Mouse (Mus musculus) B cell, adult 2 months (primary cell): ENCODE measurements around the gene Scarb2.
"Not testable (repeated sequence)": the region's sequence is repeated elsewhere in the genome, so short reads cannot be mapped to it uniquely, and the experiment has no call there.

ENCODE experiments used
- DNase-seq, 2 experiments: peaks; one replicate each; pipeline ENCODE4 v3.0.0; 2022

Gene Scarb2

DNA sequence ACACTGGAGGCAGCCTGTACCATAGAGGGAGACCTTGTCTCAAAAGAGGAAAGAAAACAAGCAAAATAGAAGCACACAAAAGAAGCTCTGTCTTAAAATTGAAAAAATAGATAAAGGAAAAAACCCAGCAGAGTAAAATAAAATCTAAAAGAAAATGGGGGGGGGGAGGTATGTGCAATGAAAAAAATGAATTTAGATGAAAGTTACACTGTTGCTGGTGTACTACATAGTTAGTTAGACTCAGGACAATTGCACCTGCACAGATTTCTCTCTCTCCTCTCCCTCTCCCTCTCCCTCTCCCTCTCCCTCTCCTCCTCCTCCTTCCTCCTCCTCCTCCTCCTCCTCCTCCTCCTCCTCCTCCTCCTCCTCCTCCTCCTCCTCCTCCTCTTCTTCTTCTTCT is at the start of gene Scarb2:
Scarb2 (minus strand) TSS at position 101 of the 400 bp plus-strand sequence.
- DNase-seq, result no peak

DNA sequence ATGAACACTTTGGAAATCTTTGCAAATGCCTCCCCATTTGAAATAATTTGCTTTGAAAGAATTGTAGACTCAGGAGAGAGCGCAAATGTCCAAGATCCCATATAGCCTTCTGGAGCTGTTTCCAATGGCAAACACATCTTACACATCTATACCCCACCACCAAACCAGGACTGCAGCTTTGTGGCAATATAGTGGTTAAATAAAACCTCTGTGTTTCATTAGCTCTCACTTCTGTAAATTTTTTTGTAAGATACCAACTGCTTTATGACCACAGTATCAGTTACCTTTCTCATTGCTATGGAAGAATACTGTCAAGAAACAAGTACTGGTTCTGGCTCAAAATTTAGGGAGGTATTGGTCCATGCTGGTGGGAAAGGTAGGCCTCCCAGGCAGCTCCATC is 49.3 kb upstream of the Scarb2 start:
- DNase-seq, result no peak

DNA sequence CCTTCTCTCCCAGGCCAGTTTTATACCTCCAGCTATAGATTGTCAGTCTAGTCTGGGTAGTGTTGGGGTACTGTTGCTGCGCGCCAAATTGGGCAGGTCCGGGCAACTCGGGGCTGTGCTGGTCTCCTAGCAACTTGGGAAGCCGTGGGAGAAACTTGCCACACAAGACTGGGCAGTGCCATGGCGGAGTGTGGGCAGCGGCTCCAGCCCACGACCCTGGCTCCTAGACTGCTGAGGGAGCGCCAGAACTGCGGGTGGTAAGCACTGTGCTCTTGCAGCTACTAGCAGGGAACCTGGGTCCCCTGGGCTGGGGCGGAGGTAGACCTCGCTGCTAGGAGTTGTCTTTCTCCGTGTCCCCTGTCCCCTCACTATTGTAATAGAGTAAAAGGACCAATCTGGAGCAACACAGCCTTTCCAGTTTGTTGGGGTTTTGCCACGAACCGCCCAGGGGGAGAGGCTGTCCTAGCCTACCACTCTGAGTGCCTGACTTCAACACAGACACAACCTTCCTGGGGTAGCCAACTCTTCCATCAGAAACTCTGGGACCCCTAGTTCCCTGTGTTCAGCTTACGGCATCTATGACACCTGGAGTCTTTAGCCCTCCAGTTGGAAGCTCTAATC is 48.4 kb upstream of the Scarb2 start, which contains the start of gene Fam47e:
Fam47e (plus strand) TSS at position 179 of the 621 bp plus-strand sequence.
- DNase-seq, result no peak

DNA sequence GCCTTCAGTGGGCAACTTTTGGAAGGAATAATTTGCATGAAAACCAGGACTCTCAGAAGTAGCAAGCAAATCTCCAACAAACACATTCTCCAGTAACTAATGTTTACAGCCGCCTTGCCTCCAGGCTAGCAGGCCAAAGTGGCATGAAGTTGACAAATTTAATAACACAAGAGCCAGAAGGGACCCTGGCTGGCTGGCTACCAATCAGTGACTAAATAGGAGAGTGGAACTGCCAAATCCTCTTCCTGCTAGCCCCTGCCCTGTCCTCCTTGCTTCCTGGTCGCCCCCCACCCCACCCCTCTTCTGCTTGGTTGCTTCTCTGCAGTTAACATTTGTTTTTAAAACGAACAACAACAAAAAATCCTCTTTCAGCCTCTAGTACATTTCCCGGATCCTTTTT is 47.8 kb upstream of the Scarb2 start:
- no peak for DNase-seq

DNA sequence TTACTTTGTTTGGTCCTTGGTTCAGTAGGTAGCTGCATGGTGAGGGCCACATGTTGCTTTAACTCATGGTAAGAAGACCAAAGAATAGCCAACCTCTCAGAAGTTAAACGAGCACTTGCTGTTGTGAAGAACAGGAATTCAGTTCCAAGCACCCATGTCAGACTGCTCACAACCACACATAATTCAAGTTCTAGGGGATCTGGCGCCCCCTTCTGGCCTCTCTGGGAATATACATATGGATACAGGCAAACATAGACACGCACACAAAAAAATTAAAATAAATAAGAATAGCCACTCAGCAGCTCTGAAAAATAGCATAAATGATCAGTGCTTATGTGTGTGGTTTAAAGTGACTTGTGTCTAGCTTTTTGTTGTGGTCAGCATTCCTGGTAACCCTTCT is 47.3 kb upstream of the Scarb2 start:
- DNase-seq, result peak; percentile 53 to 54

DNA sequence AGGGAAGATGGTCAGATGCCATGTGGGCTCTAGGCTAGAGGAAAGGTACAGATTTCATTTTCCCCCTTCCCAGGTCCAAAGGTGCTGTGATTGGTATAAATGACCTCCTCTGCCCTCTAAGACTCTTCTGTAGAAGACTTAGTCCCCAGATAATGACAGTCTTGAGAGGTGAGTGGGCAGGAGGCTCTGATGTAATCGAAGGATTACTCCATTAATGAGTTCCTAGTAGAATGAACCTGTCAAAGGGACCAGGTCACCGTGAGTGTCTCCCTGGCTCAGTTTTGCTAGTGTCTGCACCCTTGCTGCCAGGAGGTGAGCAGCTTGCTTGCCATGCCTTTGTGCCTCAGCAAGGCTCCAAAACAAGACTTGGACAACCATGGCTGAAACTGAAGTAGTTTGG is 46.0 kb upstream of the Scarb2 start:
- no peak for DNase-seq

DNA sequence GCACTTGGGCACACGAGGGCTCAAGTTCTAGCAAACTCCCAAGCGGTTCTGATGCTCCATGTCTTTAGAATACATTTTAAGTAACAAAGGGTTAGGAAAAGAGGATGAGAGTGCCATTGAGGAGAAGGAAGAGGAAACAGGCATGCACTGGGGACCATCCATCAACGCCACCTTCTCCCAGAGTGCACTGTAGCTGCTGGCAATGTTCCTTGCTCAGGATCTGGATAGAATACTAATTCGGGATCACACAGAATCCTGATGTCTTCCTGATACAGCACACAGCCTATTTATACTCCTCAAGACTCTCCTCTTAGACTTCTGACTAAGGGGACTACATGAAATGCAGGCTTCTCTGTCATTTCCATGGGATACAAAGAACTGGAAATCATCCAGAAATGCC is 33.1 kb upstream of the Scarb2 start:
- DNase-seq, result no peak

DNA sequence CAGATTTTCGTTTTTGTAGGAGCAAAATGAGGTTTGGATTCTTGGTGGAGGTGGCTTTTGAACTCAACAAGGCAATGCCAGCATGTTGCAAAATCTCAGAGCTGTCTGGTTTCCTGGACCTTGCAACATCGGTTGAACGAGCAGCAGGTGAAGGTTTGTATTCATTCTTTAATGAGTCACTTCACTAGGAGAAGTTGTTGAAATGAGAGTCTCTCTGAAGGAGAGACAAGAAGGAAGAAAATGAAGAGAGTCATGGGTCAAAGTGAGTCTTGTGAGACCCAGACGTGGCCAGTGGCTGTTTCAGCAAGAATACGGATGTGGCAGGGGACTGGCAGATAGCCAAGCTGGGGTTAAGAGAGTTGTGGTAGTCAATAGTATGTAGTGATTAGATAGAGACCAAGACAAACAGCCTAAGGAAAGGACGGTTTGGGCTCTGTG is 18.2 kb upstream of the Scarb2 start:
- no peak for DNase-seq

DNA sequence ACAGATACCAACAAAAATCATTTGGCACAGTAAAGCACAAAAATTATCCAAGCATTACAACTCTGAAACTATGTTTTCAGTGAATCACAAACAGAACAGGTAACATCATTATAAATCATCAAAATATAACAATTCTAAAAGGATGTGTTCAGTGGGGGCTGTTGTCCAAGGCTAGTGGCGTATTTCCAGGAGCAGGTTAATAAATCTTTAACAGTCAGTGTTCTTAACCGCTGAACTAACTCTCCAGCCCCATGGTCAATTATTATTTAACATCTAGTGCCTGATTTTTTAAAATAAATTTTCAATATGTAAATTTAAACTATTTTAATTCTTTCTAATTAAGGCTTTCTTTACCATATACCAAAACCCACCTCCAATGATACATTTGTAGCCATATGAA is 14.5 kb upstream of the Scarb2 start:
- DNase-seq, result not testable (repeated sequence)

DNA sequence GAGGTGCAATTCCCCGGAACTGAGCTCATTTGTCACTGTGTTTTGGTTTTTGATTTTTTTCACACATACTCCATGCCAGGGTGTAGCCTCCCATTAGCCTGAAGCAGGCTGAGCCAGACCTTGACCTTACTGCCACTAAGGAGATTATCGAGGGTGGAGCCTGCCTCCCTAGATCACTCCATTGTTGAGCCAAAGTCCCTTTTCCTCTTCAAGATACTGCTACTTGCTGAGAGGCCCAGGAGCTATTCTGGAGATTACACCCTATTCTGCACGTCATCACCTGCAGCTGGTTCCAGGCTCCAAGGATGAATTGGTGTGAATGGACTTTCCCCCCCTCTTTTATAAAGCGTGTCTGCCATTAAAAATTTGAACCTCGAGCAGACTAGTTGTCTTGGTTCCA is 5.4 kb upstream of the Scarb2 start:
- no peak for DNase-seq

DNA sequence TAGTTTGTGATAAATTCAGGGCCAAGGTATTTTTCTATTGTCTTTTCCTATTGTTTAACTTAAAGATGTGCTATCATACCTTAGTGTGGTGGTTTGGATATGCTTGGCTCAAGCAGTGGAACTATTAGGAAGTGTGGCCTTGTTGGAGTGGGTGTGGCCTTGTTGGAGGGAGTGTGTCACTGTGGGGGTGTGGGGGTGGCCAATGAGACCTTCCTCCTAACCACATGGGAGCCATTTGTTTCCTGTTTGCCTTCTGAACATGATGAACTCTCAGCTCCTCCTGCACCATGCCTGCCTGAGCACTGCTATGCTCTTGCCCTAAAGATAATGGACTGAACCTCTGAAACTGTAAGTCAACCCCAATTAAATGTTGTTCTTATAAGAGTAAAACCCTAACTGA is 4.6 kb upstream of the Scarb2 start:
- DNase-seq, result peak; percentile 54 to 59

DNA sequence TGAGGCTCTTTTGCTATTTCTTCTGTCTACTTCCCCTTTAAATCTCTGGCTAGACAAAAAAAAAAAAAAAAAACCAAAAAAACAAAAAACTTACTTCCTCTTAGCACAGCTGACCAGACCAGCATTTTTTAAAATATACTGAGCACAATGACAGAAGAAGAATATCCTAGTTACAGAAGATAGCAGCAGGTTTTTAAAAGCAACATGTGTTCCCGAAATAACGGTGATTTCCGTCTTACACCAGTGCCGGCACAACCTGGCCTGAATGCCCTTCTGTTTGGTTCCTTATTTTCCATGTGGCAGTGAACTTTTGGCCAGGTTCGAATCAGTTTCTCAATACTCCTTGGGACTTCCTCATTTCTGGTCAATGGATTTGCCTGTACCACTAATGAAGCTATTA is 2.2 kb upstream of the Scarb2 start:
- peak; percentile 66 for DNase-seq

DNA sequence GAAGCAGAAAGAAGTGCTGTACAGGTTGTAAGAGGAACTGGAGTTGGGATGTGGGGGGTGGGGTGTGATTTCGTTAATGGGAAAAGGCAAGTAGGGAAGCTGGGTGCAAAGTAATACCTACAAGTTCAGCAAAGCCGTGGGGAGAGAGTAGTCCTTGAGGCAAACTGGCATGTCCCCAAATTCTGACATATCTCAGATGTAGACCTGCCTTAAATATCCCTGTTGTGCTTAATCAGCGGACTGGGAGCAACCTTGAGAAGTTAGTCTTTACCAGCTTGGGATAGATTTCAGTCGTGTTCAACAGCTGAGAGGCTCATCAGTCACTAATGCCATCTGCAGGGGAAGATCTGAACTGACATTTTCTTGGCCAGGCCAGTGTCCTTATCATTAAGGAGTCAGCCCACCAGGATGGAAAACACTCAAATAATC is 318 bp downstream of the Scarb2 start:
- DNase-seq, result peak; percentile 52 to 59

DNA sequence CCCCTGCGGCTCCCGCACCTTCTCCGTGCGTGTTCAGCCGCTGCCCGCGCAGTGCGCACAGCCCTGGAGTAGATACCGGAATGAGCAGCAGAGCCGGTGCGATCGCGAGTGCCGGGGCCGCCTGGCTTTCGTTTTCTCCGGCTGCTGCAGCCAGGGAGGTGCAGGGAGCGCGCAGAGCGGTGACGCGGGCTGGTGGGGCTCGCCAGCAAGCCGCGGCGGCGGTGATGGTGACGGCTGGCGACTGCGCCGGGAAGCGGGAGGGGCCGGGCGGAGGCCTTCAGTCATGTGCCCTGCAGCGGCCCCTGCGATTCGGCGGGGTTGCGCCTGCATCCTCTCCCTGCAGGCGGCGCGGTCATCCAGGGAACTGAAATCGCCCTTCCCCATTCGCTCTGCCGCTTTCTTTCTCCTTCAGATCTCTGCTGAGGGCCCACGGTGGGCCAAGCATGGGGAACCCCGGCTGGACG is 1.2 kb downstream of the Scarb2 start:
- peak; percentile 89 for DNase-seq

DNA sequence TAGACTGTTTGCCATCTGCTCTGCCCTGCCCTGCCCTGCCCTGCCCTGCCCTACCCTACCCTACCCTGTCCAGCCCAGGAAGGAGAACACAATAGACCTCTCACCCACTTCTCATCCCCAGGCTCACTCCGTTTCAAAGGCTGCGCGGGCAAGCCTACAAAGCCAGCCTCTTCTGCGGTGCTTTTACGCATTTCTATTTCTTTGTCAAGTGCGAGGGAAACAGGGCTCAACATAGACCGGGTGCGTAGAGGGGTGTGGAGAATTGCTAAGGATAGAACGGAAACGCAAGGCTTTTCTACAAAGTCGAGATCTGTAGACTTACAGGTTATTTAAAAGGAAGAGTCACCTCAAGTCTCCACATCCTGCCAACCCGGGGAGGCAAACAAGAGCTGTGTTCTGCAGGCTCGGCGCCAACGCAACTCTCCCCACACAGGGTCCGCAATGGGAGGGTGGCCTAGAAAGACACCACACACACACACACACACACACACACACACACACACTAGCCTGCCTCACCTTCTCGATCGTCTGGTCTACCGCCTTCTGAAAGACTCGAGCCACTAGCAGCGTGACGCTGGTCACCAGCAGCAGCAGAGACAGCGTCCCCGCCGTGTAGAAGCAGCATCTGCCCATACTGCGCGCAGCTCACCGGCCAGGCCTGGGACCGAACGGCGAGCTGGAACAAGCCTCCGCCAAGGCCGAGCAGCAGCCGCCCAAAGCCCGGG is 1.8 kb downstream of the Scarb2 start:
- no peak for DNase-seq

DNA sequence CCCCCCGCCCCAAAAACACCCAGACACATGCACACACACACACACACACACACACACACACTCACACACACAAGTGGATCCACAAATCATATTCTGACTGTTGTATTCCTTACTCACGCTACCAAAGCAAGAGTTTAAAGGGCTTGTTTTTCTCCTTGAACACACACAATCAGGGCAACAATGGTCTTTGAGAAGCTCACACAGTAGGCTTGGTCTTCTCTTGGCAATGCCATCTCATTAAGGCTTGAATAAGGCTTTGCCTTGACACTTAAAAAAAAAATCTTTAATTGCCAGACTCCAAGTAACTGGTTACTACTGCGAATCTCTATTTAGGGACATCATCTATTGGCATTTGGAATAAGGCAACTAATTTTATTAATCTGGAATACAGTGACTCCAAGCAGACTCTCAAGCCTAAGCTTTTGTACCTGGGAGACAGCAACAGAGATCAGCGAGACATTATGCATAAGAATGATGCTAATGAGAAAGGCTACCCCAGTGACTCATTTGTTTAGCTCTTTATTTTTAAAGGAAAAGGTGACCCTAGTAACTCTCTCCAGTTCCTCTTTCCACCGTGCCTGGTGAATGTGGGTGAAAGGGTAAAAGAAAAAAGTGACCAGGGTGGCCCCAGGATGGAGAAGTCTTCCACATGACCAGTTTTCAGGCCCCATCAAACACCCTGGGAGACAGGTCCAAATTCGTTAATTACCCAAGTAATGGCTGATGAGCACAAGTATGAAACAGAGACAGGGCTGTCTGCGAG is 2.6 kb downstream of the Scarb2 start:
- DNase-seq, result peak; percentile 39 to 50

DNA sequence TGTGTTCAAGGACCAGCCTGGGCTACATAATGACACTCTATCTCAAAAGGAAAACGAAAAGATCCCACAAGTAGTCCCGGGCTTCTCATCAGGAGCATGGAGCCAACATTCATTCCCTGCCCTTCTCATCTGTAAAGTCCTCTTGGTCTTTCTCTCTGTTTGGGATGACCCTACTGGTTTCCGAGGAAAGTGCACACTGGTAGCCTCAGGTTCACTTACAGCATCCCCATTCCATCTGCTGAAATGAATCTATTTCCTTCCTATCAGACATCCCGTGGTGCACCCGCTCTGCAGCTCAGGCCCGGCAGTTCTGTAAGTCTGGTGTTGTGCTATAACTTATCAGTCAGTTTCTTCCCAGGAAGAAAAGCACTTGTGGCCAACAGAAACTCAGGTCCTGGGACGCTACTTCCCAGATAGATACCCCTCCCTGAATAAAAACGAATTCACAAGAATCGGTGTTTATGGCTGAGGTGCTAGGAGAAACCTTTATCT is 3.2 kb downstream of the Scarb2 start:
- DNase-seq, result no peak

DNA sequence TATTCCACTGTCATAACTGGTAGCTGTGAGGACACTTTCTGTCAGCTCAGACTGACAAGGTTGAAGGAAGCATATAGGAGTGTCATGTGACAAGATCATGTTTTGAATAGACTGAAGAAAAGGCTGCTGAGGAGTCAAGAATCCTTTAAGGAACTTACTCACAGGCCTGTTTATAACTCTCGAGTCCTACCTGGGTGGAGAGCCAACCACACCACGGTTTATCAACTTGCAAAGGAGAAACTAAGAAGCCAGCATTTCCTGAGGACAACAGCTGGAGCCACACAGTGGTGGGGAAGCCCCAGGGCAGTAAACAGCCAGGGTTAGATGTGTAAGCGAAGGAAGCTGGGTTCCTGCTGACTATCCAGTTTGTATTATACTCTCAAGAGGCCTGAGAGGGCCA is 7.3 kb downstream of the Scarb2 start:
- DNase-seq, result peak; percentile 17 to 23

DNA sequence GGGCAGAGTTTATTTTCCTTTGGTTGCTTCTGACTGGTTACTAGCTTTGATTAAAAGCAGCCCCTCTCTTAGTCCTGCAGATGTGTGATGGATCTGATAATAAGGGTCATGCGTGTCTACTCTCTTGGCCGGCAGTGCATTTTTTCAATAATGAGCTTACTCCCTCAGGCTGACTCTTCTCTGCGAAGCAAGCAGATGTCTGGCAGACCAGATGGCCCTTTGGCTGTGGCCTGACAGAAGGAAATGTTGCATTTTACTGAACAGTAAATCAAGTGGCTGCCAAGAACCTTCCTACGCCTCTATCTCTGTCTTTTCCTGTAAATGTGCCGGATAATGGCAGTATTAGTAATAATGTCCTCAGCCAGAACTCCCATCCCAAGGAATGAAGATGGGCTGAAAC is 8.0 kb downstream of the Scarb2 start:
- no peak for DNase-seq

DNA sequence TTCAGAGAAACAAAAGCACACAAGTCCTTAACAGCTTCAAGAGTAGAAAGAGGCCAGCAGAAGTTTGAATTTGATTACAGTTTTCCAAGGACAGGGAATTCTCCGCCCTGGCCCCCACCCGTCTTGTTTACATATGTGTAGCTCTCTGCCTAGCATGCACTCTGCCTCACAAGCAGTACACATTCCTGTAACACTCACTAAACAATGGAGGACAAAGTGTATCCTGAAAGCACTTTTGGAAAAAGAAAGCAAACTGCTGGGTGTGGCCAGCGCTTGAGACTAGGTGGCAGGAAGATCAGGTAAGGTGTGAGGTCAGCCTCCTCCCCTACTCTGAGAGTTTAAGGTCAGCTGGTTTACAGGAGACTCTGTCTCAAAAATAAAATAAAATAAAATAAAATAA is 8.4 kb downstream of the Scarb2 start:
- DNase-seq, result no peak

DNA sequence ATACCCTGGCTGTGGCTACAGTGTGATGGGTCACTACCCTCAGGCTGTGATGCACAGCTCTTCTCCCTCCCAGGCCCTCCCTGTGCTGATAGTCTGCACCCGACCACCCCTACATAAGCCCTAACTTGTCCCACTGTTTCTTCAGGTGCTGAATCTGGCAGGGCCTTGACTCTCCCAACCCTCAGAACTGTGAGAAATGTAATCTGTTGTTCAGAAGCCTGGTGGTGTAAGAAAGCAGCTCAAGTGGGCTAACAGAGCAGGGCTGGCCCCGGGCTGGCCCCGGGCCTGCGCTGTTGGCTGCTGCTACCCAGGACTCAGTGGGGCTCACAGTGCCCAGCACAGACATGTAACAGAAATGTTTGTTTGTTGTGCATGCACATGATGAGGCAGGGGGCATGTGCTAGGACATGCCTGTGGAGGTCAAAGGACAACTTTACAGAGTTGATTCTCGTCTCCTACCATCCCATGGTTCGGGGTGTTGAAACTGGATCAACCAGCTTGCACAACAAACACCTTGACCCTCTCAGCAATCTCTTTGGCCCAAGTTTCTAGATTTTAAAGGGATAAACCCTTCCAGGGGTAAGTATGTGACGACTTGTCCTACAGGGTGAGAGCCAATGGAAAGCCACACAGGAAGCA is 10.7 kb downstream of the Scarb2 start:
- DNase-seq, result no peak

DNA sequence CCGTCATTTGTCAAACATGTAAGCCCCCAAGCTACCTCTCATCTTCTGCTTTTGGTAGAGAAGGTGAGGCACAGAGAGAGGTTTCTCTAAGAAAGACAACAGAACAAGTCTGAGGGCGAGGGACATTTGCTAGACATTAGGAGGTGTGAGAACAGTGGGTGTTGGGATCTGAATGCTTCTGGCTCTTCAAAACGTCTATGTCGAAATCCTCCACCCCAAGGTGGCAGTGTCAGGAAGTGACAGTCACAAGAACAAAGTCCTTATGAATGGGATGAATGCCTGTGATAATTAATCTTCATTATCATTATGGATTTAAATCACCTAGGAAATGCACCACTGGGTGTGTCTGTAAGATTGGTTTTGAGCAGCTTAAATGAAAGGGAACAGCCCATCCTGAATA is 11.3 kb downstream of the Scarb2 start:
- DNase-seq, result peak in 1 of 2 experiments; percentile 1

DNA sequence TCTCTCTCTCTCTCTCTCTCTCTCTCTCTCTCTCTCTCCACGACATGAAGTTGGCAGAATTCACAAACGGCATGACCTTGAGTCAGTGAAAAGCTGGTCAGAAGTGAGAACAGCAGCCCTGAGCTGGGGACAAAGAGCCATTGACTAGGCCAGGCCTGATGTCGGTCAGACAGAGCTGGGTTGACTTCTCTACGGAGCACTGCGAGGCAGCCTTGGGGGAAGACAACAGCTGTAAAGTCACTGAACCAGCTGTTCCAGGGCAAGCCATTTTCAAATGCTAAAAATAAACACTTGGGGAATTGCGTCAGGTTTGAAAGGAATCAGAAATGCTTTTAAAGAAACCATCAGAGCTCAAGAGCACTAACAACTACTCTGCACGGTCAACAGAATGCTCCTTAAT is 13.2 kb downstream of the Scarb2 start:
- DNase-seq, result no peak
